Mouse (Mus musculus) CH12.LX (cell line): ENCODE measurements at regions not wholly inside any gene's neighbourhood (a gene's known extent, or its start where the extent isn't known, plus 50 kb on each side); places are given as distances from the start of the nearest gene placed in this dataset.

Experiments
- HCFC1 ChIP-seq: IDR thresholded peaks from 2 replicates; pipeline ENCODE4 v1.6.1; 2012; ENCODE audit warnings: low read depth, mild to moderate bottlenecking, inconsistent platforms, low read length, improper control_type of control experiment
- USF1 ChIP-seq: IDR thresholded peaks from 2 replicates; pipeline ENCODE4 v1.6.1; 2014; ENCODE audit warnings: low read depth, mild to moderate bottlenecking, inconsistent platforms, low read length, improper control_type of control experiment
- ZC3H11A ChIP-seq: IDR thresholded peaks from 2 replicates; pipeline ENCODE4 v1.6.1; 2012; ENCODE audit warnings: low read depth, mild to moderate bottlenecking, inconsistent platforms, low read length, improper control_type of control experiment
- ZMIZ1 ChIP-seq: IDR thresholded peaks from 2 replicates; pipeline ENCODE4 v1.6.1; 2012; ENCODE audit warnings: low read depth, mild to moderate bottlenecking, inconsistent platforms, low read length, improper control_type of control experiment

GRCm38 (mm10) chr15:10779941-10780620 lies 65.7 kb upstream of the Rai14 start:
- TF ChIP-seq ZMIZ1 (no peak), USF1 (no peak), HCFC1 (no peak), ZC3H11A (no peak)
